In genomic region chr2:120200077-120200476, GRCm38 (mm10) we compare ENCODE assay signal across 26 mouse cellular contexts. TPM values are rescaled to one million over a fixed set of nuclear protein-coding genes. Genes with fewer than 3 reads are reported as not detected.
DNase-seq lines count a peak whose midpoint lies in the region; ATAC-seq and TF ChIP-seq lines count a peak whose summit lies in the region.
"Had no signal": no experiment of that assay in that cellular context is flagged by ENCODE, and none has a peak within 500 bp of the region (broad histone marks: within the 10 kb centered on the region; RNA-seq: fewer than 3 reads in every experiment).

No protein-coding gene starts in this region.

- no peak overlapping the region for H3K4me3 ChIP-seq in hindbrain, postnatal 0 days (ENCODE audit: low read length)
- no peak overlapping the region for H3K4me3 ChIP-seq in hindbrain, embryonic 13.5 days
- H3K4me3 ChIP-seq: forebrain, embryonic 10.5 days; limb, embryonic 13.5 days; liver, embryonic 13.5 days; megakaryocyte, embryonic 14.5 days; neural tube, embryonic 15.5 days had no signal

- no peak for TF ChIP-seq CTCF in hindbrain, postnatal 0 days (IDR thresholded peaks at IDR 0.05; ENCODE audit: low read depth)

- no peaks in the 10 kb centered on the region for H3K9me3 ChIP-seq in hindbrain, postnatal 0 days (ENCODE audit: low read length)
- H3K9me3 ChIP-seq in hindbrain, embryonic 13.5 days = no peaks in the 10 kb centered on the region; the same call in 1 of the 2 replicates
- H3K9me3 ChIP-seq: forebrain, embryonic 10.5 days; liver, embryonic 13.5 days; neural tube, embryonic 15.5 days had no signal

- 49% methylated on average over 7 of the region's 7 CpGs for WGBS in hindbrain, postnatal 0 days
- WGBS in hindbrain, embryonic 13.5 days = 67% methylated on average over 7 of the region's 7 CpGs

- no peak for ATAC-seq in hindbrain, postnatal 0 days
- ATAC-seq in hindbrain, embryonic 13.5 days (ENCODE audit: low FRiP score) = no peak
- ATAC-seq in cerebellum, adult (ENCODE audit: insufficient number of reproducible peaks, low FRiP score, low TSS enrichment) = peak; percentile 61; the same call in 1 of the 2 replicates
- no peak for ATAC-seq in megakaryocyte, adult 5-6 weeks (ENCODE audit: poor library complexity, severe bottlenecking)
- ATAC-seq: forebrain, postnatal 0 days; hindbrain, embryonic 16.5 days; intestine, embryonic 16.5 days had no signal

- no peaks in the 10 kb centered on the region for H3K27me3 ChIP-seq in hindbrain, postnatal 0 days (ENCODE audit: insufficient read depth, low read length)
- H3K27me3 ChIP-seq in hindbrain, embryonic 13.5 days = no peaks in the 10 kb centered on the region
- H3K27me3 ChIP-seq: limb, embryonic 13.5 days; liver, embryonic 13.5 days; neural tube, embryonic 15.5 days had no signal

- no peaks in the 10 kb centered on the region for H3K4me1 ChIP-seq in hindbrain, postnatal 0 days (ENCODE audit: insufficient read depth, low read length)
- no peaks in the 10 kb centered on the region for H3K4me1 ChIP-seq in hindbrain, embryonic 13.5 days (replicated peaks)
- H3K4me1 ChIP-seq: forebrain, embryonic 10.5 days; limb, embryonic 13.5 days; liver, embryonic 13.5 days; megakaryocyte, embryonic 14.5 days; neural tube, embryonic 15.5 days had no signal

- H3K9ac ChIP-seq in hindbrain, postnatal 0 days (replicated peaks; ENCODE audit: low read length) = no peak overlapping the region
- H3K9ac ChIP-seq in hindbrain, embryonic 13.5 days = no peak overlapping the region
- H3K9ac ChIP-seq: forebrain, postnatal 0 days; limb, embryonic 13.5 days; liver, embryonic 13.5 days; neural tube, embryonic 15.5 days had no signal

- no peaks in the 10 kb centered on the region for H3K36me3 ChIP-seq in hindbrain, postnatal 0 days (ENCODE audit: insufficient read depth, low read length)
- H3K36me3 ChIP-seq in hindbrain, embryonic 13.5 days = no peaks in the 10 kb centered on the region
- H3K36me3 ChIP-seq: forebrain, embryonic 10.5 days; limb, embryonic 13.5 days; liver, embryonic 13.5 days; neural tube, embryonic 15.5 days had no signal

- no peak overlapping the region for H3K27ac ChIP-seq in hindbrain, postnatal 0 days
- H3K27ac ChIP-seq in hindbrain, embryonic 13.5 days = no peak overlapping the region
- H3K27ac ChIP-seq: forebrain, embryonic 10.5 days; limb, embryonic 13.5 days; liver, embryonic 13.5 days; neural tube, embryonic 15.5 days had no signal

- peak; percentile 11 for DNase-seq in hindbrain, postnatal 0 days (ENCODE audit: low spot score)
- peak; percentile 36 for DNase-seq in cerebellum, adult 8-10 months
- DNase-seq in cerebellum, postnatal 36 days = peak; percentile 50 to 56
- DNase-seq in lung, postnatal 4 days = no peak
- DNase-seq: adrenal gland, postnatal 36 days; forebrain, postnatal 0 days; kidney, adult 9 months; kidney, postnatal 25 days; layer of hippocampus, postnatal 36 days; liver, embryonic 13.5 days; lung, adult 2 months; lung, postnatal 14 days; right cerebral cortex, adult 18-20 months; thymus, adult 18-20 months had no signal

- no peak overlapping the region for H3K4me2 ChIP-seq in hindbrain, postnatal 0 days (ENCODE audit: low read depth, low read length)
- H3K4me2 ChIP-seq in hindbrain, embryonic 13.5 days = no peak overlapping the region
- H3K4me2 ChIP-seq: heart, embryonic 11.5 days; limb, embryonic 13.5 days; liver, embryonic 13.5 days; neural tube, embryonic 15.5 days had no signal

RNA-seq across cellular contexts. Expression of gene Pla2g4e, which starts 45.1 kb away (rescaled TPM):
- total RNA-seq in hindbrain, postnatal 0 days (2014; rRNA removed) = 14.9 and 15.0 TPM in 2 replicates
- 6.7 and 8.0 TPM in 2 replicates for polyA plus RNA-seq in hindbrain, postnatal 0 days (2015; fragmentation: Nextera tagmentation; extraction: Ambion mirVana)
- polyA plus RNA-seq in hindbrain, embryonic 13.5 days (2015; fragmentation: Nextera tagmentation; extraction: Ambion mirVana) = 1.2 and 2.0 TPM in 2 replicates
- not detected in 2 replicates for total RNA-seq in megakaryocyte, adult 5-6 weeks (2015)
- total RNA-seq in megakaryocyte, adult 5-6 weeks (2017) = not detected in 2 replicates
- total RNA-seq: hematopoietic stem cell, adult 5-6 weeks had no signal
- polyA plus RNA-seq: embryonic facial prominence, embryonic 11.5 days; liver, embryonic 13.5 days had no signal

RNA-seq across cellular contexts. Expression of gene Ehd4, which starts 45.7 kb away (rescaled TPM):
- total RNA-seq in hindbrain, postnatal 0 days (2014; rRNA removed) = 6.3 and 7.1 TPM in 2 replicates
- 24.6 and 25.2 TPM in 2 replicates for polyA plus RNA-seq in hindbrain, postnatal 0 days (2015; fragmentation: Nextera tagmentation; extraction: Ambion mirVana)
- polyA plus RNA-seq in hindbrain, embryonic 13.5 days (2015; fragmentation: Nextera tagmentation; extraction: Ambion mirVana) = 16.1 and 19.9 TPM in 2 replicates
- total RNA-seq in megakaryocyte, adult 5-6 weeks (2015) = 50.9 and 56.7 TPM in 2 replicates
- total RNA-seq in megakaryocyte, adult 5-6 weeks (2017) = 77.5 and 92.9 TPM in 2 replicates

Comparison
In these comparisons a context has a peak if more than half of its experiments do, and no peak if none do; other contexts are left out.
1. DNase-seq: peak in hindbrain, postnatal 0 days (single experiment), cerebellum, adult 8-10 months (single experiment) and cerebellum, postnatal 36 days (2 of 2); none in lung, postnatal 4 days (0 of 2).
2. RNA of gene Pla2g4e, which starts 45.1 kb away (total RNA-seq): 14.9 to 15.0 TPM in hindbrain, postnatal 0 days; not detected in megakaryocyte, adult 5-6 weeks; every median in the first group is over 10 times any median in the second.